Mouse (Mus musculus) urinary bladder, adult 2 months (tissue): ENCODE results near the gene Dmrtc1c1. TPM values are rescaled to one million over a fixed set of nuclear protein-coding genes. Genes with fewer than 3 reads are reported as not detected.
"Not testable (repeated sequence)": the region's sequence is repeated elsewhere in the genome, so short reads cannot be mapped to it uniquely, and the experiment has no call there.

Source experiments
- DNase-seq: peaks from one replicate; pipeline ENCODE4 v3.0.0; 2022; ENCODE audit warnings: low spot score
- polyA plus RNA-seq: library from polyadenylated mRNA; depleted of rRNA; stranded (reverse); fragments of >200 nt; gene quantifications from 2 replicates; pipeline ENCODE4 v1.2.3, GENCODE M21; 2012; rRNA removed

Dmrtc1c1 gene
- not detected in 2 replicates for polyA plus RNA-seq

- DNase-seq, result not testable (repeated sequence)
Observed at GRCm38 (mm10) chrX:102802663-102803062, at the start of gene Dmrtc1c1. Gene Dmrtc1c1 (plus strand): TSS chrX:102802963.

GRCm38 (mm10) chrX:102765878-102766277 is 36.9 kb upstream of the Dmrtc1c1 start:
- DNase-seq, result no peak

- DNase-seq, result no peak
Observed at GRCm38 (mm10) chrX:102812311-102812710, 9.5 kb downstream of the Dmrtc1c1 start.

GRCm38 (mm10) chrX:102854516-102854915 is 51.8 kb downstream of the Dmrtc1c1 start, which contains the start of gene Dmrtc1c2:
Gene Dmrtc1c2 (minus strand): TSS chrX:102854616.
- DNase-seq, result not testable (repeated sequence)

Other genes starting within 250 kb of the Dmrtc1c1 start
- 12.0 and 13.4 TPM in 2 replicates for gene Phka1, start 158.7 kb upstream of the Dmrtc1c1 start, polyA plus RNA-seq
- not detected in 2 replicates for gene Gm3880, start 116.0 kb upstream of the Dmrtc1c1 start, polyA plus RNA-seq
- not detected in 2 replicates for gene Gm9112, start 95.3 kb upstream of the Dmrtc1c1 start, polyA plus RNA-seq
- gene Dmrtc1b, start 95.1 kb upstream of the Dmrtc1c1 start, polyA plus RNA-seq, result not detected in 2 replicates
- not detected in 2 replicates for gene Dmrtc1c2, start 51.7 kb downstream of the Dmrtc1c1 start, polyA plus RNA-seq
- gene 1700031F05Rik, start 65.0 kb downstream of the Dmrtc1c1 start, polyA plus RNA-seq, result not detected in 2 replicates
- gene Dmrtc1a, start 105.7 kb downstream of the Dmrtc1c1 start, polyA plus RNA-seq, result 1.9 and 2.8 TPM in 2 replicates
- gene 1700011M02Rik, start 105.9 kb downstream of the Dmrtc1c1 start, polyA plus RNA-seq, result not detected in 2 replicates
- not detected in 2 replicates for gene 1700018G05Rik, start 125.4 kb downstream of the Dmrtc1c1 start, polyA plus RNA-seq